Mouse (Mus musculus): ENCODE data around the gene Pde2a.

Pde2a gene

DNA sequence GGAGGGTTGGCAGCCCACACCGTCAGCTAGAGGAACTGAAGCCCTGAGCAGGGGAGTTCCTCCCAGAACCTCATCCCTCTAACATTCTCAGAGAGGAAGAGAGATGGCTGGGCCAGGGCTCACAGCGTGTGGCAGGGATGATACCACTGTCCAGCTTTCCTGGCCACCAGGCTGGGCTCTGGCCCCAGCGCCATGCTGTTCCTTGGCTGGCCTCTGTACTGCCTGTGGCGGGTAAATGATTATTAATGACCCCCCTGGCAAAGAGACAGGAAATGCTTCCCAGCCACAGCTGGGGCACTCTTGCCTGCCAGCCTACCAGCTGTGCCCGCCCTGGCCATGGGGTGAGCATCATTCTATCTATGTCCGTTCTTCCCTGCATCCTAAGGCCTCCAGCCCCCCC lies 33.6 kb downstream of the Pde2a start:
- no peak for DNase-seq

DNA sequence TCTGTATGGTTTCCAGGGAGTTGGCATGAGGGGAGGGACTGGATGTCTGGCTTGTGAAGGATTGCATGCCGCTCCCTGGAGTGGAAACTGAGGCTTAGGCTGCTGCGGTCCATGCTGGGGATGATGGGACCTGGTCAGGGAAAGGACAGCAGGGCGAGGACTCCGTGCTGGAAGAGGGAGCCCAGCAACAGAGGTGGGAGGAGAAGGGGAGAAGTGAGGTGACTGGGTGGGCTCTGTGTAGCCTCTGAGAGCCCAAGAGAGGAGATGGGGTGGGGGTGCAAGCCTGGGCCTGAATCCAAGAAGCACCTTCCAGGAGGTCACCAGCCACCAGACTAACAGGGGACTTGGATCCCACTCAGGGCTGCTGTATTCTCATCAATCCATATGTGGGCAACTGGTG lies 34.8 kb downstream of the Pde2a start:
- no peak for DNase-seq

- DNase-seq, result peak; percentile 50 to 73
Observed at GRCm38 (mm10) chr7:101456789-101457188, 35.3 kb downstream of the Pde2a start.

DNA sequence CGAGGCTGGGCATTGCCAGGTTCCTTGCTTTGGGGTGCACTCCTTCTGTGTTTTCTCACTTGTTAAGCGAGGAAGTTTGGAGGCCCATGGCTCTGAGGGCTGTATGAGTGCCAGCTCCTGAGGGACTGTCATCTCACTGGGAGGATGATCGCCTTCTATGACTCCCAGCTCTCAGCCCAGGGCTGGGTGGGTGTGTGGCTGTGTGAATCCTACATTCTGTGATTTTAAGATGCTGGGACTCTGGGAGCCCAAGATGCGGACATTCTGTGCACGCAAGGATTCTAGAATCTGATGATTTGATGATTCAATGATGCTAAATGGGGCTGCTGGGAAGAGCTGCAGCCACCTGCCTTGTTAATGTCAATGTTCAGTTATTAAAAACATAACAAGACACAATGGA lies 35.8 kb downstream of the Pde2a start:
- no peak for DNase-seq

GRCm38 (mm10) chr7:101457801-101458200 lies 36.3 kb downstream of the Pde2a start:
- DNase-seq, result peak; percentile 44 to 70

DNA sequence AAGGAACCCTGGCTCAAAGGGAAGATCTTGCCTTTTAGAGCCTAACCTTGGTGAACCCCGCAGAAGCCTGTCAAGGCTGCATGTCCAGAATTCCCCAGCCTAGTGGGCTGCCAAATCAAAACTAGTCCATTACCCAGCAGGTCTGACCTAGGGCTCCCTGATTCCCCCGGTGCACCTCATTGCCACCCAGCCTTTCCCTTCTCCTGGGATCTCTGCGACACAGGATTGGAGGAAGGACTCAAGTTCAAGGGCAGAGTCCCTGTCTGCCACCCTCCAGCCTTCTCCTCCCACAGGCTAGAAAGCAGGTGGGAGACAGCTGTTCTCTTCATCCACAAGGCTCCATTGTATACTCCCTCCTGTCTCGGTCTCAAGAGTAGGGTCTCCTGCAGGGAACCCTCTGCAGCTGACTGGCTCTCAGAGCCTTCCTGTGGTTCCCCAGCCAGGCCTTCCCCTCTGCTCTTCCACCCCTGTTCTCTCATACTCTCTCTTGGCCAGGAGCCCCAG lies 36.8 kb downstream of the Pde2a start:
- DNase-seq, result no peak

GRCm38 (mm10) chr7:101459305-101459813 lies 37.9 kb downstream of the Pde2a start:
- DNase-seq, result no peak

DNA sequence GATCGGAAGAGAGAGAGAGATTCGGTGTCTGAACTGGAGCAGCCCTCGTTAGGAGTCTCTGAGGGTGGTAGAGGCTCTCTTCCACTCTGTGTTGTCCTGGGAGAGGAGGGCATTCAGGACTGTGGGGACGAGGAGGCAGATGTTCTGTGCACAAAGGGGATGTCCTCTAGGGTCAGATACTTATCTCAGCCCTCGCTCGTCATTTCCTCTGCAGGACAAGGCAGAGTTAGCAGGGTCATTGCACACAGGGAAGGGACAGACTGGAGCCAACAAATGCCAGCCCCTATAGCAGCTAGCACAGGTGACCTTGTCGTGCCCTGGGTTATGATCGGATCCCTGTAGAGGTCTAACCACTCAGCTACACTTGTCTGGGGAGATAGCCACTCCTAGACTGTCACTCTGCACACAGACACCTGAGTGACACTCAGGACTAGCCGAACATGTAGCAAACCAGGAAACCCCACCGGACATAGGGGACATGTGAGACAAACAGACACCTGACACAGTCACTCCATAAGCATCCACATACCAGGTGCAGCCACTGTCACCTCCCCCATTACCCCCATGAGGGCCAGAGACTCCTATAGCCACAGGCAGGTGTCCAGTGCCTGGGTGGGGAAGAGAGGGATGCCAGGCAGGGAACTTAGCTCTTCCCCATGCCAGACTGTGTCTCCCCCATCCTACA lies 38.6 kb downstream of the Pde2a start:
- DNase-seq, result peak; percentile 43 to 69

GRCm38 (mm10) chr7:101460608-101460957 lies 39.1 kb downstream of the Pde2a start:
- DNase-seq, result no peak

DNA sequence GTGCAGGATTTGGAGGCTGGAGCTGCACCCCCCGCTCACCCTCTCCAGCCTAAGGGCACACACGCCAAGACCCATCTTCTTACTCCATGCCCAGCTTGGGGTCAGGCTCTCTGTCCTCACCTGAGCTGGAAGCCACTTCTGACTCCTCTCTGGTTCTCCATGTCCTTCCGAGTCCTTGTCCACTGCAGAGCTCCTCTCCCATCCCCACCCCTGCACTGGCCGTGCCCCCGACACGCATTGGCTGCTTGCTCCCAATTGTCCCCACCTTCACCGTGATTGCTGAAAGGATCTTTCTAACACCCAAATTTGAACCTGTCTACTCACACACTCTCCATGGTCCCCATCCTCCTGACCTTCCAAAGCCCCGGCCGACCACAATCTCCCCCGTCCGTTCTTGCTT lies 40.1 kb downstream of the Pde2a start:
- no peak for DNase-seq

DNA sequence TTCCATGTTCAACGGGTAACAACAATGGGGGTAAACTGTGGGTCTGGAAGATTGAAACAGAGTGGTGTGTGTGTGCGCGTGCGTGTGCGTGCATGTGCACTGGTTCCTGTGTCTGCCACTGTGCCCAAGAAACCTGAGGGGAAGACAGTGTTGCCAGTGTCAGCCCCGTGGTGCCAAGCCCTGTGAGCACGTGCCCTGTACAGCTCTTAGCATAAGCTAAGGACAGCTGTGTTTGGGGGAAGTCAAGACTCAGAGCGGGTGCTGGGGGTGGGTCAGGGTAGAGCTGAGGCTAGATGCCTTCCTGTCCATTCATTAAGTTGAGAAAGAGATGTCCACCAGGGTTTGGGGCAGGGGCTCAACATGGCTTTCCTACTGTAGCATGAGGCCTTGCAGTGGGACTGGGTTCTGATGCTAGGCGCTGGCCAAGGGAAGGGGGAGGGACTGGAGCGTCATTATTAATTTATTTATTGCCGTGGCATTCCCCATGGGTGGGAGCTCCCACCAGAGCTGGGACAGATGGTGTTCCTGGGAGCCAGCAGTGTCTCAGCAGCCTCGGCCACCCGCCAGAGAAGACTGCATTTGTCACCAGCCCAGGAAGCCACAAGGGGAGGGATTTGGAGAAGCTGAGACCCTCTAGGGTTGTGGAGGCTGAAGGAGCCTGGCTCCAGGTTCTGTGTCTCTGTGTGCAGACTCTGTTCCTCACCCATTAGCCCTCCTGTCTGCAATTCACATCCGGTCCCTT lies 41.0 kb downstream of the Pde2a start:
- DNase-seq, result peak; percentile 36 to 55

- no peak for DNase-seq
Observed at GRCm38 (mm10) chr7:101463665-101464271, 42.3 kb downstream of the Pde2a start.

- DNase-seq, result peak in 1 of 2 experiments; percentile 46
Observed at GRCm38 (mm10) chr7:101464927-101465326, 43.4 kb downstream of the Pde2a start.

DNA sequence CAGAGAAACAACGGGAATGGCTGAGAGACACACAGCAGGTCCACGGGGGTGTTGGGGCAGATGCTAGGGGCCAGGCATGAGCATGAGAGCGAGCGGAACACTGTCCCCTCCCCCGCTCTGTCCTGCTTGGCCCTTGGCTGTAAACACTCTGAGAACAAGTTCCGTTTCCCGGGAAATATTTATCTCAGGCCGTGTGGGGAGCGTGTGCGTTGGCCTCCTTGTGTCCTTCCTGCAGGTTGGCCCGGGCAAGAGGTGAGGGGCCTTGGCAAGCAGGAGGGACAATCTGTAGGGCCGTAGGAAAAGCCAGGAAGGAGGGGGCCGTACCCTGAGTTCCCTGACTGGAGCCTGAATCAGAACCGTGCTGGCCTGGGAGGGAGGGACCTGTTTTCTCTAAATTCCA lies 43.9 kb downstream of the Pde2a start:
- DNase-seq, result peak; percentile 82 to 91

DNA sequence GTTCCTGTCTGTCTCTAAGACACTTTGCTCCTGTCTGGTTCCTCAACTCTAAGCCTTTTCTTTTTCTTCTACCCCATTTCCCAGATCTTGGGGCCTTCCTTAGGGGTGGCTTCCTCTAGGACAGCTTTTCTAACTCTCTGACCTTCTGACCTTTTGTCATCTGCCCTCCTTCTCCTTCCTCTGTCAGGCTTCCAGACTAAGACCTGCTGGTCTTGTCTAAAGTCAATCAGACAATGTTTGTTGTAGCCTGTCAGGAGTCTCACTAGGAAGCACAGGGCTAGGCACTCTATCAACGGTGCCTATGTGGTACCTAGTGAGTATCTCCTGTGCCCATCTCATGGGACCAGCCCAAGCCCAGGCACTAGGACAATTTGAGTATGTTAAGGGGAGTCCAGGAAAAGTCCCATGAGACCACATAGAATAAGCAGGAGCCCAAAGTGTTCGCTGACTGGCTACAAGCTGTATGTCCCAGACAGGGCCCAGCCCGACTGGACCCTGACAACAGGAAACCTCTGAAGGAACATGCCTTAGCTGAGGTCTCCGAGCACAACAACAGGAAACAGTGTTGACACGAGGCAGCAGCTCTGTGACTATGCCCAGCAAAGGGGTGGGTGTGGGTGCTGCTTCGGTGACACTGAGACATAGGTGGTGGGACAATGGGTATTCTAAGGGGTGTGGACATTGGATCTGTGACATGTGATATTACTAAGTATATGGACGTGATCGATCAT lies 44.5 kb downstream of the Pde2a start:
- peak; percentile 61 to 87 for DNase-seq

GRCm38 (mm10) chr7:101466581-101467081 lies 45.1 kb downstream of the Pde2a start:
- DNase-seq, result peak; percentile 70 to 73

GRCm38 (mm10) chr7:101471423-101471822 lies 49.9 kb downstream of the Pde2a start:
- DNase-seq, result no peak

DNA sequence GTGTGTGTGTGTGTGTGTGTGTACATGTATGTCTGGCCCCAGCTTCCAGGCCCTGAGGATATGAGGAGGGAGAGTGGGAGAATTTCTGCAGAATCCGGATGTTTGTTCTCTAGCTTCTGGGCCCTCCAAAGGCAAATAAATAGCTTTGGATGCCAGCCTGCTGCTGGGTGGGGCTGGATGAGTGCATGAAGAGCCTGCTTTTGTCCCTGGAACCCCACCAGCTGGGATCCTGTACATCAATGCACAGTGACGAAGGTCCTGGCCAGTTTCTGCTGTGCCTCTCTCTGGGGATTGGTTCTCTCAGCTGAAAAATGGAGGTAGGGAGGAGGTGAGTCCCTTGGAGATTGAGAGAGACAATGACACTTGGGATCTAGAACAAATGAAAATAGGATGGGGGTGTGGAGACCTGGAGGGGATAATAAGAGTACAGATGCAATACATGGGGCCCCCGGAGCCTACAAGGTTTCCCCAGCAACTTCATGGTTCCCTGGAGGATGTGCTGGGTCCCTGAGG lies 50.5 kb downstream of the Pde2a start:
- peak in 1 of 2 experiments; percentile 56 for DNase-seq

DNA sequence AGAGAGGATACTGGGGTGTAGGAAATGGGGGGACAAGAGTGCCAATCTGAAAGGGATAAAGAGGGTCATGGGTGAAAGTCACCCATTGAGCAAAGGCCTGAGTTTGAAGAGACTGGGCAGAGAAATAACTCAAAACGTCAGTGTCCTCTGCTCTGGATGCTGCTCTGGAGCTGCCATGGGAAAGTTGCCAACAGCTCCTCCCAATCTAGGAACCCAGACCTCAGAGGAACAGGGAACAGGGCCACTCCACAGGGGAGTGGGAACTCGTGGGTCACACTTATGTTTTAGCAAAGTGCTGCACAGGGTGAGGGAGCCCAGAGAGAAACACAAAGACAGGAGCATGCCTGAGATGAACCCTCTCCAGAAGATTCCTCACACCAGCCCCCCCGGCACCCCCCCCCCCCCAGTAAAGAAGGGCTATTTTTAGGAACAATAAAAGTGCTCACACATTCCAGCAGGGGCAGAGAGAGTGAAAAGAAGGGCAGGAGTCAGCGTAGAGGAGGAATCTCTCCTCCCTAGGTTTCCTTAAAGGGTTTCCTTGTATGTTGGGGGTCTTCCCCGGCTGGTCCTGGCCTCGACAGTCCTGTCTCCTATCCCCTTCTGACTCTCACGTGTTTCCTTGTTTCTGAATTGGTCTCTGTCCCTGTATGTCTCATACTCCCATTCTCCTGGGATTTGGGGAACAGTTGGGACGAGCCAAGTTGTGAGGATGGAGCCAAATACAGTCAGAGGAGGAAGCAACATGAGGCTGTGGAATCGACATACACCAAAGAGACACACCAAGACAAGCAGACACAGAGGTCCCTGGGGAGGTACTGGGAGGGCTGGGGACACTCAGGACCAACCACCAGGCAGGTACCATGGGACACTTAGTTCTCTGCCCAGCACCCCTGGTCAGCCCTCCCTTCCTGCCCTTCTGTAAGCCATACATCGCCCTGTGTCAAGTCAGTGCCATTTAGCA lies 51.4 kb downstream of the Pde2a start:
- DNase-seq, result peak; percentile 61 to 62

DNA sequence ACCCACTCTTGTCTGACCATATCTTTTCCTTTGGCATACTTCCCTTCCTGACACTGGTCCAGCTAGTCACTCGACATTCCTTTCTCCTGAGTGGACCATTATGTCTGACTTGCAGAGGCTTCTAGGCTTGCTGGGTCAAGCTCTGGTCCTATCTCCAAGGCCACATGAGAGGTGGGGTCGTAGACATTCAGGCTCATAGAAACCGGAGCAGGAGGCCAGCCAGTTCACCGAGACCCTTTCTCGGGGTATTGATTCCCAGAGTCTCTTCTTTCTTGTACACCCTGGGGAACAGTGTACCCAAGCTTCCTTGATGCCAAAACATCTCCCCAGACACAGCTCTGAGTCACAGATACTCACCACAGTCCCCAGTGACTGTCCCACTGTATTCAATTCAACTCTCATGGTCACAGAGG lies 52.9 kb downstream of the Pde2a start:
- no peak for DNase-seq

DNA sequence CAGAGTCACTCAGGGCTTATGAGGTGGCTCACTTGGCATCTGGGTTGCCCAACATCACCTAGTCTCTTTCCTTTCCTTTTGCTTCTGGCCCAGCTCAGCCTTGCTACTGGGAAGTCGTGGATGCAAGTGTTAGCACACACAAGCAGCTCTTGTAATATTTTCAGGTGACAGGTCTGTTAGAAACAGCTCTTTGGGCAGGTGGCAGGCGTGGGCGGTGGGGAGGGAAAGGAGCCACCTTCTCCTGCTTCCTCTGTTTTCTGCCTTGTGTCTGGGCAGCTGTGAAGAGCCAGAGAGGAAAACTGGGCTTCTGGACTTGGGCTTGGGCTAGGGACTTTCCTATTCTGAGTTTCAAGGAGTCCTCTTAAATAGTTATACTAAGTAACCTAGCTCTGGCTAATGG lies 54.5 kb downstream of the Pde2a start:
- no peak for DNase-seq

All from kidney, postnatal 25 days (tissue).